Mouse (Mus musculus): Measurements from ENCODE around the gene Gm47791.

The Gm47791 gene

DNA sequence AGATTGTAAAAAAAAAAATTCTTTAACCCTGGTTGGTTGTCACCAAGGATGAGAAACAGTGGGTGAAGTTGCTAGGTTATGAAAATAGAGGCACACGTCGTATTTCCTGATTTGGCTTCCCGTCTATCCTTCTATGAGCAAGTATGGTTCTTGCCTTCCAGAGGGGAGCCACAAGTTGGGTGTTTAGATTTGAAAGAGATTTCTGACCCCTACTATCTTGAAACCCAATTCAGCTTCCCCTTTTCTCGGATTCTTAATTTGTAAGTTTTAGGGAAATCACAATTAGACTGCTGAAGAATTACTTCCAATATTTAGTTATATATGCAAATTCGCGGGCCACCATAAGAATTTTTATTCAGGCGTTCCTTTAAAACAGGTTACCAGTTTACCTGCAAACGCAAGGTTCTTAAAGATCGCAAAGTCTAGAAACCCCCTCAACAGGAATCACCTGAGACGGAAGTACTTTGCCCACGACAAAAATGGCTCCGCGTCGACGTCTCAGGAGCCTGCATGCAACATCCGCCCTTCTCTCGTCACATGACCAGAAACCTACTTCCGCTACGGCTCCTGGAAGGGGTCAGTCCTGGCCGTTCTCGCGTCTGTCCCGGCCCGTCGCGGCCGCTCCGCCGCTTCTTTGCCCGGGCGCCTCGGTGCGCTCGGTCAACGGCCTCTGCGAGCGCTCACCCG lies 46.6 kb downstream of the Gm47791 start, which contains the start of gene Mff:
Mff (plus strand) TSS at position 552 of the 687 bp plus-strand sequence.
- peak; percentile 92 for DNase-seq (ENCODE audit: low spot score)

All from c-Kit-positive CD71-positive TER-119-positive erythroid progenitor cells, embryonic 14.5 days (primary cell).